Mouse (Mus musculus): ENCODE results near the gene Gp1bb. TPM values are rescaled to one million over a fixed set of nuclear protein-coding genes. Genes with fewer than 3 reads are reported as not detected.

Gene Gp1bb
- polyA plus RNA-seq, 1 experiment from 2014 or later, result 5.7 TPM

GRCm38 (mm10) chr16:18582426-18583148, 39.6 kb downstream of the Gp1bb start:
- no peak overlapping the region for H3K27ac ChIP-seq
- WGBS, result 1% methylated on average over 56 of the region's 67 CpGs

DNA sequence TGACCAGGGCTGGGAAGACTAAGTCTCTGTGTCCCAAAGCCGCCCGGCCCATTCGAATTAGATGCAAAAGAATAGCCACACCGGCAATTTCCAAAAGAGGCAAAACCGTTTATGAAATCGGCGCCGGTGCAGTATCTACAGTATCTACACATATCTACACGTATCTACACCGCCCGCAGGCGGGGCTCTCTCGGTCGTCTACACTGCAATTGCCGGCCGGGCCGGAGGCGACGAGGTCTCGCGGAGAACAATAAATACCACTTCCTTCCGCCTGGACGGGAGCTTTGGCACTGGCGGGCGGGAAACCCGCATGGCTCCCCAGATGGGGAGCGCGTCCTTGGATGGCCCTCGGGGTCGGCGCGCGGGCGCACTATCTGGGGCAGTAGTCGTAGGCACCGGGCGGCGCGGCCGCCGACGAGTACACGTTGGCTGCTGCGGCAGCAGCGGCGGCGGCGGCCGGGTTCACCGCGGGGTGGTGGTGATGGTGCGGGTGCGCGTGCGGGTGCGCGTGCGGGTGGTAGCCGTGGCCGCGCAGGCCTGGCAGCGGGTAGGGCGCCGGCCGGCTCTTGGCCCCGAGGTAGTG, 40.5 kb downstream of the Gp1bb start:
- peak overlapping the region; percentile 52 for H3K4me2 ChIP-seq
- H3K9me3 ChIP-seq, result no peaks in the 10 kb centered on the region
- WGBS, result under 1% methylated on average over 64 of the region's 66 CpGs
- H3K9ac ChIP-seq, result no peak overlapping the region
- no peak overlapping the region for H3K27ac ChIP-seq
- peak overlapping the region; percentile 38 for H3K4me3 ChIP-seq (replicated peaks)
- peaks cover 96% of the 10 kb centered on the region for H3K27me3 ChIP-seq
- 0 out of 2 replicates have a peak, but pooled peaks have one; percentile 23 for ATAC-seq (ENCODE audit: low FRiP score)
- H3K4me1 ChIP-seq, result peaks cover 30% of the 10 kb centered on the region
- no peaks in the 10 kb centered on the region for H3K36me3 ChIP-seq (replicated peaks)

More at GRCm38 (mm10) chr16:18582426-18583148, 39.6 kb downstream of the Gp1bb start:
- peaks cover 33% of the 10 kb centered on the region for H3K4me1 ChIP-seq
- H3K9ac ChIP-seq, result no peak overlapping the region
- peak overlapping the region; percentile 52 for H3K4me2 ChIP-seq
- no peaks in the 10 kb centered on the region for H3K36me3 ChIP-seq (replicated peaks)
- ATAC-seq (ENCODE audit: low FRiP score), result no peak
- peak overlapping the region; percentile 38 for H3K4me3 ChIP-seq (replicated peaks)
- H3K9me3 ChIP-seq, result no peaks in the 10 kb centered on the region
- peaks cover 97% of the 10 kb centered on the region for H3K27me3 ChIP-seq

DNA sequence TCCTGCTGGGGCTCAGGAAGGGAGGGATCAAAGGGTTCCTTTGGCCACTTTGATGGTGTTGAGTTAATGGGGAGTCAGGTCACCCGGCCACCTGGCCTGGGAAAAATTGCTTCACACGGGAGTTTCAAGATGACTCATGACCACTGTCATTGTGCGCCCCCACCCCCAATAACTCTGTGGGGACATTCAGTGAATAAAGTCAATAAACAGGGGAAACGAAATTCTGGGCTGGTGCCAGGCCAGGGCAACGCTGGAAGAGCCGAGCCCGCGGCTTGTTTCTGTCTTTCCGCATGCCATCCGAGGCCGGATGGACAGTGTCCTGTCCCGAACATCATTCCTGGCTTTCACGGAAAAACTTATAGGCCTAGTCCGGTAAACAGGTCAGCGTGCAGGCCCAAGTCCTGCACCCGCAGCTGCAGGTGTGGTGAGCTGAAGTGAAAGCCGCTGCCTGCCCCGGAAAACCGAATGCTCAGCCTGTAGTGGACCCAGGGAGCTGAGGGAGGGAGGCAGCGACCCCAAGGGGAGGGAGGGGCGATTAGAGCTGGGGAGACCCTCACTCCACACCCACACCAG, 41.1 kb downstream of the Gp1bb start:
- Histone ChIP-seq H3K27ac (no peak overlapping the region), H3K9me3 (no peaks in the 10 kb centered on the region), H3K36me3 (replicated peaks) (no peaks in the 10 kb centered on the region), H3K4me2 (peak overlapping the region; percentile 52), H3K4me1 (peaks cover 24% of the 10 kb centered on the region), H3K9ac (no peak overlapping the region), H3K4me3 (replicated peaks) (peak overlapping the region; percentile 38; the same call in 1 of the 2 replicates), H3K27me3 (peaks cover 94% of the 10 kb centered on the region)
- ATAC-seq (ENCODE audit: low FRiP score), result no peak
- 3% methylated on average over 21 of the region's 21 CpGs for WGBS

DNA sequence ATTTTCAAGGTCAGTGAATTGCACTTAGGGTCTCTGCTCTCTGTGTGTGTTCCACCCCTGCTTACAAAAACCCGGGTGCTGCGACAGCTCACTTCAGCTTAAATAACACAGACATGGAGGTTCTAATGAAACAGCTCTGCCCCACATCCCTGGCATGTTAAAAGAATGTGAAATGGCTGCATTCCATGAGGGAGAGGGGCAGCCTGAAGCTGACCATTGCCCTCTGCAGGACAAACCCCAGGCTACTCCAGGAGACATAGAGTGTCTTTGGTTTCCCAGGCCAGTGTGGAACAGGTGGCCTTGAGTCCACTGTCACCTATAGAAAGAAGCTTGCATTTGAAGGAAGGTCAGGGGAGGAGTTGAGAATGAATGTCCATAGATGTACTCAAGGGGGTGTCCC, 41.8 kb downstream of the Gp1bb start:
- peaks cover 87% of the 10 kb centered on the region for H3K27me3 ChIP-seq
- H3K4me1 ChIP-seq, result peaks cover 17% of the 10 kb centered on the region
- WGBS, result 23% methylated on average over 2 of the region's 2 CpGs
- no peaks in the 10 kb centered on the region for H3K36me3 ChIP-seq (replicated peaks)
- ATAC-seq (ENCODE audit: low FRiP score), result no peak
- H3K9ac ChIP-seq, result no peak overlapping the region
- no peak overlapping the region for H3K27ac ChIP-seq
- H3K4me3 ChIP-seq (replicated peaks), result no peak overlapping the region
- no peak overlapping the region for H3K4me2 ChIP-seq
- no peaks in the 10 kb centered on the region for H3K9me3 ChIP-seq

- 4% methylated on average over 5 of the region's 5 CpGs for whole genome bisulfite sequencing
- Histone ChIP-seq H3K27ac (no peak overlapping the region), H3K4me3 (replicated peaks) (no peak overlapping the region), H3K36me3 (replicated peaks) (no peaks in the 10 kb centered on the region), H3K9me3 (no peaks in the 10 kb centered on the region), H3K27me3 (peaks cover 60% of the 10 kb centered on the region), H3K4me2 (no peak overlapping the region), H3K9ac (no peak overlapping the region), H3K4me1 (peaks cover 16% of the 10 kb centered on the region)
- ATAC-seq (ENCODE audit: low FRiP score), result no peak
Measured at GRCm38 (mm10) chr16:18577599-18578160, 44.5 kb downstream of the Gp1bb start.

GRCm38 (mm10) chr16:18577071-18577470, 45.1 kb downstream of the Gp1bb start:
- Histone ChIP-seq H3K9ac (no peak overlapping the region), H3K4me2 (no peak overlapping the region), H3K9me3 (no peaks in the 10 kb centered on the region), H3K27ac (no peak overlapping the region), H3K4me3 (replicated peaks) (no peak overlapping the region), H3K4me1 (peaks cover 10% of the 10 kb centered on the region), H3K36me3 (replicated peaks) (no peaks in the 10 kb centered on the region), H3K27me3 (peaks cover 54% of the 10 kb centered on the region)
- ATAC-seq (ENCODE audit: low FRiP score), result no peak
- 35% methylated on average over 3 of the region's 3 CpGs for WGBS

GRCm38 (mm10) chr16:18574196-18574595, 48.0 kb downstream of the Gp1bb start:
- no peak overlapping the region for H3K4me3 ChIP-seq (replicated peaks)

More at GRCm38 (mm10) chr16:18574196-18574595, 48.0 kb downstream of the Gp1bb start:
- no peak overlapping the region for H3K9ac ChIP-seq
- H3K9me3 ChIP-seq, result no peaks in the 10 kb centered on the region
- H3K27ac ChIP-seq, result no peak overlapping the region
- H3K27me3 ChIP-seq, result peaks cover 25% of the 10 kb centered on the region
- H3K4me2 ChIP-seq, result no peak overlapping the region
- no peaks in the 10 kb centered on the region for H3K4me1 ChIP-seq
- ATAC-seq (ENCODE audit: low FRiP score), result no peak
- H3K36me3 ChIP-seq (replicated peaks), result no peaks in the 10 kb centered on the region
- 77% methylated on average over 8 of the region's 8 CpGs for WGBS

Other genes starting within 250 kb of the Gp1bb start
- gene Txnrd2, start 196.0 kb downstream of the Gp1bb start, polyA plus RNA-seq (2016; fragmentation: Nextera tagmentation; extraction: Ambion mirVana), result 23.3 and 23.7 TPM in 2 replicates
- gene Comt, start 195.6 kb downstream of the Gp1bb start, polyA plus RNA-seq (2016; fragmentation: Nextera tagmentation; extraction: Ambion mirVana), result 53.5 and 54.2 TPM in 2 replicates
- 11.9 and 14.7 TPM in 2 replicates for gene Gnb1l, start 123.7 kb downstream of the Gp1bb start, polyA plus RNA-seq (2016; fragmentation: Nextera tagmentation; extraction: Ambion mirVana)
- 1.9 and 3.3 TPM in 2 replicates for gene Rtl10, start 123.5 kb downstream of the Gp1bb start, polyA plus RNA-seq (2016; fragmentation: Nextera tagmentation; extraction: Ambion mirVana)
- 1.3 and 1.7 TPM in 2 replicates for gene Tbx1, start 31.7 kb downstream of the Gp1bb start, polyA plus RNA-seq (2016; fragmentation: Nextera tagmentation; extraction: Ambion mirVana)
- gene Gm49601, start 4.0 kb upstream of the Gp1bb start, polyA plus RNA-seq (2016; fragmentation: Nextera tagmentation; extraction: Ambion mirVana), result 10.6 and 10.7 TPM in 2 replicates
- 68.4 and 69.3 TPM in 2 replicates for gene Sept5, start 7.6 kb upstream of the Gp1bb start, polyA plus RNA-seq (2016; fragmentation: Nextera tagmentation; extraction: Ambion mirVana)
- gene Cldn5, start 154.4 kb upstream of the Gp1bb start, polyA plus RNA-seq (2016; fragmentation: Nextera tagmentation; extraction: Ambion mirVana), result 24.4 and 24.7 TPM in 2 replicates
- 111 and 113 TPM in 2 replicates for gene Ufd1, start 189.4 kb upstream of the Gp1bb start, polyA plus RNA-seq (2016; fragmentation: Nextera tagmentation; extraction: Ambion mirVana)
- gene Cdc45, start 189.6 kb upstream of the Gp1bb start, polyA plus RNA-seq (2016; fragmentation: Nextera tagmentation; extraction: Ambion mirVana), result 56.6 and 57.2 TPM in 2 replicates
- 19.5 and 28.7 TPM in 2 replicates for gene 2510002D24Rik, start 214.2 kb upstream of the Gp1bb start, polyA plus RNA-seq (2016; fragmentation: Nextera tagmentation; extraction: Ambion mirVana)
- gene Gm28539, start 214.2 kb upstream of the Gp1bb start, polyA plus RNA-seq (2016; fragmentation: Nextera tagmentation; extraction: Ambion mirVana), result not detected in 2 replicates

Data from forebrain, embryonic 12.5 days (tissue).